Mouse (Mus musculus) monocyte, adult 5-6 weeks (primary cell): ENCODE measurements around the gene Ptch1. TPM values are rescaled to one million over a fixed set of nuclear protein-coding genes. Genes with fewer than 3 reads are reported as not detected.

Source experiments
- ATAC-seq: fragments of 153-309, 156-312 bp; replicated peaks from 2 replicates; pipeline ENCODE4 v1.8.0; 2017; ENCODE audit warnings: mild to moderate bottlenecking; ENCODE audit not compliant: low TSS enrichment, insufficient number of reproducible peaks, severe bottlenecking, poor library complexity, low FRiP score
- total RNA-seq: library from RNA; stranded (forward); fragments of 200-1000, 200-491, 200-594 nt; gene quantifications from 3 replicates; pipeline ENCODE4 v1.2.3, GENCODE M21; 2017

Ptch1 gene
- total RNA-seq: 1.2 to 9.9 TPM (median 2.8 TPM) in 3 replicates

- ATAC-seq: no peak
Observed at GRCm38 (mm10) chr13:63573256-63573835, at the start of gene Ptch1. Gene Ptch1 (minus strand): TSS chr13:63573598.

- ATAC-seq: no peak
Observed at GRCm38 (mm10) chr13:63621301-63621700, 47.9 kb upstream of the Ptch1 start.

- no peak for ATAC-seq
Observed at GRCm38 (mm10) chr13:63613201-63613600, 39.8 kb upstream of the Ptch1 start.

GRCm38 (mm10) chr13:63609734-63610133 is 36.3 kb upstream of the Ptch1 start:
- no peak for ATAC-seq

GRCm38 (mm10) chr13:63597593-63597992 is 24.2 kb upstream of the Ptch1 start:
- ATAC-seq: no peak

GRCm38 (mm10) chr13:63595869-63596268 is 22.5 kb upstream of the Ptch1 start:
- no peak for ATAC-seq

GRCm38 (mm10) chr13:63593469-63594050 is 20.2 kb upstream of the Ptch1 start:
- ATAC-seq: no peak

- no peak for ATAC-seq
Observed at GRCm38 (mm10) chr13:63592755-63593154, 19.4 kb upstream of the Ptch1 start.

- ATAC-seq: no peak
Observed at GRCm38 (mm10) chr13:63574601-63575000, 1.2 kb upstream of the Ptch1 start.

GRCm38 (mm10) chr13:63572453-63573255 is 744 bp downstream of the Ptch1 start:
- no peak for ATAC-seq

- ATAC-seq: no peak
Observed at GRCm38 (mm10) chr13:63572111-63572452, 1.3 kb downstream of the Ptch1 start.

- no peak for ATAC-seq
Observed at GRCm38 (mm10) chr13:63570456-63570855, 2.9 kb downstream of the Ptch1 start.

- no peak for ATAC-seq
Observed at GRCm38 (mm10) chr13:63569396-63569756, 4.0 kb downstream of the Ptch1 start.

- no peak for ATAC-seq
Observed at GRCm38 (mm10) chr13:63568741-63569395, 4.5 kb downstream of the Ptch1 start.

GRCm38 (mm10) chr13:63568306-63568705 is 5.1 kb downstream of the Ptch1 start:
- ATAC-seq: no peak

- ATAC-seq: peak; percentile 72
Observed at GRCm38 (mm10) chr13:63567677-63568293, 5.6 kb downstream of the Ptch1 start.

- no peak for ATAC-seq
Observed at GRCm38 (mm10) chr13:63566018-63567015, 7.1 kb downstream of the Ptch1 start.
